Mouse (Mus musculus) embryonic facial prominence, embryonic 14.5 days (tissue): ENCODE results near the gene Rnf167. TPM values are rescaled to one million over a fixed set of nuclear protein-coding genes. Genes with fewer than 3 reads are reported as not detected.

ENCODE experiments used
- ATAC-seq: fragments of 200-750 bp; cut with Nextera tagmentation; 2 replicates; pipeline ENCODE4 v1.8.0; 2017; ENCODE audit warnings: low read depth, moderate number of reproducible peaks, moderate TSS enrichment
- DNase-seq: peaks from one replicate; pipeline ENCODE4 v3.0.0-alpha.2; 2015; ENCODE audit warnings: low spot score
- H3K27ac ChIP-seq: fragments of 300-500 bp; sonication (generic); replicated peaks from 2 replicates; pipeline ENCODE4 v1.5.1; 2014; ENCODE audit warnings: low read depth, mild to moderate bottlenecking, low read length, moderate library complexity
- H3K27me3 ChIP-seq: fragments of 300-500 bp; sonication (generic); replicated peaks from 2 replicates; pipeline ENCODE4 v1.6.1; 2014; ENCODE audit warnings: low read length; ENCODE audit not compliant: control insufficient read depth, insufficient read depth
- H3K36me3 ChIP-seq: fragments of 300-500 bp; sonication (generic); 2 replicates; pipeline ENCODE4 v1.6.1; 2014; ENCODE audit warnings: low read length, mixed read lengths; ENCODE audit not compliant: control insufficient read depth, insufficient read depth
- H3K4me1 ChIP-seq: fragments of 300-500 bp; sonication (generic); 2 replicates; pipeline ENCODE4 v1.6.1; 2014; ENCODE audit warnings: antibody characterized with exemption, low read length; ENCODE audit not compliant: control insufficient read depth, insufficient read depth
- H3K4me2 ChIP-seq: fragments of 300-500 bp; sonication (generic); 2 replicates; pipeline ENCODE4 v1.6.1; 2014; ENCODE audit warnings: low read depth, mild to moderate bottlenecking, low read length, moderate library complexity, mixed read lengths
- H3K4me3 ChIP-seq: fragments of 300-500 bp; sonication (generic); 2 replicates; pipeline ENCODE4 v1.5.1; 2014; ENCODE audit warnings: low read depth, mild to moderate bottlenecking, low read length
- H3K9ac ChIP-seq: fragments of 300-500 bp; sonication (generic); 2 replicates; pipeline ENCODE4 v1.6.1; 2014; ENCODE audit warnings: low read depth, mild to moderate bottlenecking, low read length, moderate library complexity, mixed read lengths
- H3K9me3 ChIP-seq: fragments of 300-500 bp; sonication (generic); 2 replicates; pipeline ENCODE4 v1.6.1; 2016; ENCODE audit warnings: low read length; ENCODE audit not compliant: control insufficient read depth
- WGBS: fragments of 180-500 bp; shearing (Covaris S2); extraction: QIAGEN DNeasy Blood & Tissue Kit; methylation state at CpG from one replicate; pipeline ENCODE4 v1.1.7; 2014; 5-methylcytosine and 5-hydroxymethylcytosine counted together
- polyA plus RNA-seq: library from polyadenylated mRNA; unstranded; fragments of >200 nt; fragmentation: Nextera tagmentation; extraction: Ambion mirVana; gene quantifications from 2 replicates; pipeline ENCODE4 v1.2.1, GENCODE M21; 2014

Gene Rnf167
- polyA plus RNA-seq, 1 experiment from 2014 or later, result 100 TPM

DNA sequence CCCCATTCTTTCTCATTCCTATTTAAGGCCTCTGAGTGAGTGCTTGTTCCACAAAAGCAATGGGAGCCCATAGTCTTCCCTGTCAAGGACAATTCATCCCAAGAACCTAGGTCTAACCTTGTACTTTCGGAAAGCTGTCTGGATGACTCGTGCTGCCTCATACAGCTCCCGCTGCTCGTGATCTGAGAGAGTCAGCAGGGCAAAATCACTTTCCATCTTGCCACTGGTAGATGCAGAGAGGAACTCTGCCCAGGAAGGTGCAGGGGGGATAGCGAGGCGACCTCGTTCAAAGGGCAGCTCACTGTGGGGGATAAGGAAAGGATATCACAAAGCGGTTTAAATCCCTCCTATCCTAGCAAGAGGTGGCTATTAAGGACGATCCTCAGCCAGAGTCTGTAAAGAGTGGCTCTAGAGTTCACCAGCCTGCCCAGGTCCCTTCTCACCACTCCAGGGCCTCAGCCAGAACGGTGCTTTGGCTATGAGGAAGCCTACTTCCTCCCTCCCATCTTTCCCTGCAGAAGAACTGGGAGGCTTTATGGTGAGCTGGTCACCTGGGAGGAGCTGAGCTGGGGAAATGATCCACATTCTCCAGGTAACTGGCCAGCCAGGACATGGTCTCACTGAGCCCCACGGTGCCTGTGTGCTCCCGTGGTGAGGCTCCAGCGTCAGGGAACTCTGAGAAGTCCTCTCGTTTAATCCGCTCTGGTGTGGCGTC lies 24.5 kb downstream of the Rnf167 start:
- H3K9me3 ChIP-seq, result no peaks in the 10 kb centered on the region
- no peak overlapping the region; the same call in 1 of the 2 replicates for H3K4me3 ChIP-seq
- ATAC-seq (no peak), DNase-seq (no peak)
- peaks cover 36% of the 10 kb centered on the region for H3K36me3 ChIP-seq
- WGBS, result 87% methylated on average over 16 of the region's 16 CpGs
- H3K4me1 ChIP-seq, result peaks cover 10% of the 10 kb centered on the region
- H3K9ac ChIP-seq, result no peak overlapping the region
- no peak overlapping the region for H3K27ac ChIP-seq
- H3K4me2 ChIP-seq, result no peak overlapping the region
- no peaks in the 10 kb centered on the region for H3K27me3 ChIP-seq

DNA sequence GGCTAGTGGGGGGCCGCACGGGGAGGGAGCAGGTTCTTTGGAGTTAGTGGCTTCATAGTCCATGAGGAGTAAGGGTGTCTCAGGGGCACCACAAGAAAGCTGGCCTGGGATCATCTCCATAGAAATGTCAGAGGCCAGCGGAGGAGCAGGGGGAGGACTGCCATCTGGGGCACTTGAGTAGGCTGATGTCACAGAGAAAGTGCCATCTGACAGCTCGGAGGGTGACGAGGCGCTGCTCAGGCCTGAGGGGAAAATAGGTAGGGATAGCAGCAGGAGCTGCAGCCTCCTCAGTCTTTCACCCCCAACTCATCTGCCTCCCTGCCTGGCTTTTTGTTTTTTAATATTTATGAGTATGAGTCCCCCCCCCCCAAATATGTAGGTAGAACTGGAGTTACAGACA lies 27.0 kb downstream of the Rnf167 start:
- Histone ChIP-seq H3K9ac (no peak overlapping the region), H3K4me3 (no peak overlapping the region), H3K27ac (no peak overlapping the region), H3K9me3 (no peaks in the 10 kb centered on the region), H3K27me3 (no peaks in the 10 kb centered on the region), H3K4me2 (no peak overlapping the region), H3K4me1 (0 out of 2 replicates have a peak, but pooled peaks cover 4% of the 10 kb centered on the region), H3K36me3 (peaks cover 42% of the 10 kb centered on the region)
- WGBS, result 69% methylated on average over 6 of the region's 6 CpGs
- no peak for DNase-seq
- ATAC-seq, result no peak

DNA sequence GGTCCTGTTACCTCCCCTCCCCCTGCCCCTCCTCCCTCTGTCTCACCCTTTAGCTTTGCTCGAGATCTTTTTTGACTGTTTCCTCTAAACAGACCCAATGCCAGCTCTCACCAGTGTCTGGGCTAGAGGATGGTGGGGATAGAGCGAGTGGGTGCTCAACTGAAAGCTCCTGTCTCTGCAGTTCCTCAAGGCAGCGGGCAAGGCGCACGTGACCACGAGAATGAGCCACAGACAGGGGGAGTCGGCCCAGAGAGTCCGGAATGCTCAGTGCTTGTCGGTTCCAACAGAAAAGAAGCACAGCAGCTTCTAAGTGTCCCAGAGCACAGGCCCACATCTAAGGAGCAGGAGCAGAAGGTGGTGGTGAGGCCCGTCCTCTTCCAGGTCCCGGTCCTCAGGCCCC lies 27.5 kb downstream of the Rnf167 start:
- Histone ChIP-seq H3K27me3 (no peaks in the 10 kb centered on the region), H3K9me3 (no peaks in the 10 kb centered on the region), H3K36me3 (peaks cover 46% of the 10 kb centered on the region), H3K27ac (no peak overlapping the region), H3K9ac (no peak overlapping the region), H3K4me3 (no peak overlapping the region), H3K4me1 (0 out of 2 replicates have a peak, but pooled peaks cover 4% of the 10 kb centered on the region), H3K4me2 (no peak overlapping the region)
- WGBS, result 70% methylated on average over 11 of the region's 11 CpGs
- DNase-seq (no peak), ATAC-seq (no peak)

DNA sequence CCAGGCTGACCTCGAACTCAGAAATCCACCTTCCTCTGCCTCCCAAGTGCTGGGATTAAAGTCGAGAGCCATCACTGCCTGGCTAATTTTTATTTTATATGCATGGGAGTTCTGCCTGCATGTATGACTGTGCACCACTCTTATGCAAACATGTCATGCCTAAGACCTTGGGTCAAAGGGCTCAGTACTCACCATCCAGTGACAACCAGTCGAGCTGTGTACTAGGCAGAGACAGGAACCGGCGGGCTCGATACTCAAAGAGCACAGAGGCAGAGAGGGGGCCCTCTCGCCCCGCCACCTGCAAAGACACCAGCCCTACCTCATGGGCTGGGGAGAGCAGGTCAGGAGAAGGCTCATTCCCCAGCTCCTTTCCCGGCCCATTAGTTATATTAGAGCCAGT lies 31.1 kb downstream of the Rnf167 start:
- Histone ChIP-seq H3K4me3 (no peak overlapping the region), H3K9ac (no peak overlapping the region), H3K27me3 (no peaks in the 10 kb centered on the region), H3K4me1 (no peaks in the 10 kb centered on the region; the same call in 1 of the 2 replicates), H3K9me3 (no peaks in the 10 kb centered on the region), H3K4me2 (no peak overlapping the region), H3K27ac (no peak overlapping the region), H3K36me3 (peaks cover 72% of the 10 kb centered on the region)
- DNase-seq, result no peak
- ATAC-seq, result no peak
- WGBS, result 83% methylated on average over 9 of the region's 9 CpGs

DNA sequence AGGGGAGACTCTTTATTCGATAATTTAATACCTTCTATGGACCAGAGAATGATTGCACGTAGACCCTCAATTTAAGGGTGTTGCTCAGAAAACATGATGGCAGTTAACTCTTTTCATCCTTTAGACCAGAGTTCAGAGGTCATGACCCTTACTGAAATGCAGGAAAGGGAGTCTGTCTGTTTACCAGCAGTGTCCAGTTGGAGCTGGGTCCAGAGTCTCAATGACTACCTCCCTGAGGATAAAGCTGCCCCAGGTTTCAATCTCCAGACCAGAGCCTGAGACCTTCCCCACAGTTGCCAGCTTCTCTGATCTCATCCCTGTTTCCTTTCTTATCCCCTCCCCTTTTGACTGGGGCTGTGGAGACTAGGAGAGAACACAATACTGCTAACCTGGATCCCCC lies 31.5 kb downstream of the Rnf167 start:
- Histone ChIP-seq H3K27ac (no peak overlapping the region), H3K4me1 (no peaks in the 10 kb centered on the region; the same call in 1 of the 2 replicates), H3K9ac (no peak overlapping the region), H3K4me2 (no peak overlapping the region), H3K36me3 (peaks cover 74% of the 10 kb centered on the region), H3K4me3 (no peak overlapping the region), H3K9me3 (no peaks in the 10 kb centered on the region), H3K27me3 (no peaks in the 10 kb centered on the region)
- 48% methylated on average over 2 of the region's 2 CpGs for WGBS
- ATAC-seq, result no peak
- no peak for DNase-seq

DNA sequence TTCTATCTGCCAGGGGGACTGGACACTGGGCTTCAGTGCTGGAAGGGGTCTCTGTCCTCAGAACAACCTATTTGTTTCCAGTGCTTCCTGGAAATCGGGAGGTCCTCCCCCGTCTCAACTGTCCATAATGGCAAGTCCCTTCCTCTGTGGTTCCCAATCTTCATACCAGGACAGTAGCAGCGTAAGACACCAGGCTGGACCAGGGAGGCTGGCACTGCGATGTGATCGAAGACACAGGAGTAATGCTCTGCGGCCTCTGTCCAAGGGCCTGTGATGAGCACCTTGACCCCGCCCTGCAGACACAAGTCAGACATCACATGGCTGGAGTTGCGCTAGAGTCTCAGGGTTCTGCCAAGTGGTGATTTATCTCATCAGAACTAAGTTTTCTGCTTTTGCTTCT lies 32.3 kb downstream of the Rnf167 start:
- 97% methylated on average over 8 of the region's 8 CpGs for WGBS
- no peak overlapping the region for H3K4me2 ChIP-seq
- no peak overlapping the region for H3K9ac ChIP-seq
- DNase-seq, result no peak
- H3K4me1 ChIP-seq, result no peaks in the 10 kb centered on the region; the same call in 1 of the 2 replicates
- no peaks in the 10 kb centered on the region for H3K9me3 ChIP-seq
- H3K27me3 ChIP-seq, result no peaks in the 10 kb centered on the region
- H3K27ac ChIP-seq, result no peak overlapping the region
- H3K36me3 ChIP-seq, result peaks cover 74% of the 10 kb centered on the region
- no peak overlapping the region for H3K4me3 ChIP-seq
- no peak for ATAC-seq

DNA sequence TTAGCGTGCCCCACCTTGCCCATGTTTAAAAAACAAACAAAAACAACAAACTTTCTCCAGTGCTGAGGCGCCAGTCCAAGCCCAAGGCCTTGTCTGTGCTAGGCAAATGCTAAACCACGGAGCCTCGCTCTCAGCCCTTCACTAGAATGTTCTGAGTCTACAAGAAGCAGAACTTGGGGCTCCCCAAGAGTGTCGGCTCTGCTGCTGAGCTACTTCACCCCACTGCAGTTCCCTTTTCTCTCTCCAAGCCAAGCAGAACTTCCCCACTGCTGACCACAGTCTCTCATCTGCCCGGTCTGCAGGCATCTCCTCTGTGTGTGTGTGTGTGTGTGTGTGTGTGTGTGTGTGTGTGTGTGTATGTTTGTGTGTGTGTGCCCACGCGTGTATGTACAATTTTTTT lies 32.9 kb downstream of the Rnf167 start:
- Histone ChIP-seq H3K4me1 (no peaks in the 10 kb centered on the region; the same call in 1 of the 2 replicates), H3K36me3 (peaks cover 72% of the 10 kb centered on the region), H3K27me3 (no peaks in the 10 kb centered on the region), H3K4me3 (no peak overlapping the region), H3K9ac (no peak overlapping the region), H3K4me2 (no peak overlapping the region), H3K27ac (no peak overlapping the region), H3K9me3 (no peaks in the 10 kb centered on the region)
- 94% methylated on average over 6 of the region's 8 CpGs for WGBS
- no peak for ATAC-seq
- DNase-seq, result no peak

DNA sequence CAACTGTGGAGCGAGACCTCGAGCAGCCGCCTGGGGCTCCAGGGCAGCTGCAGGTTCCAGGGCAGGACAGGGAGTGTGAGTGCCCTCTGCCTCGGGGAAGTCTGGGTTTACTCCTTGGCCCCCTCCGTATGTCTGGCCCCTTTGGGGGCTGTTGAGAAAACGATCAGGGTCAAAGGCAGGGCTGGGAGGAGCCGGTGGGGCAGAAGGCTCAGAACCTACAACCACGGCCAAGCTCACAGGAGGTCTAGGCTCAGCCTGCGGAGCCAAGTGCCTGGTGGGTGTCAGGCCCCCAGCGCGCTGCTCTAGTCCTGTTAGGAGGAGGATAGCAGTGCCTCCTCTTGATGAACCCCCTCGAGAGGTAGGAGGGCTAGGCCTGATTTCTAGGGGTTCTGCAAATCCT lies 34.1 kb downstream of the Rnf167 start:
- DNase-seq (no peak), ATAC-seq (no peak)
- Histone ChIP-seq H3K9me3 (no peaks in the 10 kb centered on the region), H3K36me3 (peaks cover 63% of the 10 kb centered on the region), H3K4me3 (no peak overlapping the region), H3K4me2 (no peak overlapping the region), H3K9ac (no peak overlapping the region), H3K27me3 (no peaks in the 10 kb centered on the region), H3K4me1 (no peaks in the 10 kb centered on the region; the same call in 1 of the 2 replicates), H3K27ac (no peak overlapping the region)
- 58% methylated on average over 12 of the region's 12 CpGs for WGBS
